Mouse (Mus musculus): ENCODE results near the gene Evc. TPM values are rescaled to one million over a fixed set of nuclear protein-coding genes. Genes with fewer than 3 reads are reported as not detected.

Evc gene
- polyA plus RNA-seq, 1 experiment from 2014 or later = 1.9 TPM

DNA sequence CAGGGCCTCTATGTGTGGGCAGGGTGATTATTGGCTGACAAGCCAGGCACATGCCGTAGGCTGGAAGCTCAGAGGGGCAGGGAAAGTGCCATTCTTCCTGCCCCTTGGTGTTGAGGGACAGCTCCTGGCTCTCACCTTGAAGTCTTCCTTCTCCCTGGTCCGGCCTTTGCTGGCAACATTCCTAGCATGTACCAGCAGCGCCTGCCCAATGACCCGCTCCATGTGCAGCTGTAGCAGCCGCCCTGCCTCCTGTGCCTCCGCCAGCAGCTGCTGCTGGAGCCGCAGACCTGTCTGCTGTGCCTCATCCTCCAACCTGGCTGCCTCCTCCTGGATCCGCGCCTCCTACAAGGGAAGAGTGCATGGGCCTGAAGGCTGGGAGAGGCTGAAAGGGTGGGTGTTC lies 26.7 kb downstream of the Evc start:
- DNase-seq (no peak), ATAC-seq (ENCODE audit: low read depth) (no peak)
- H3K27me3 ChIP-seq = no peaks in the 10 kb centered on the region
- no peak overlapping the region for H3K4me3 ChIP-seq (replicated peaks)
- H3K9me3 ChIP-seq (replicated peaks) = no peaks in the 10 kb centered on the region
- no peaks in the 10 kb centered on the region for H3K4me1 ChIP-seq (replicated peaks)
- no peaks in the 10 kb centered on the region for H3K36me3 ChIP-seq
- H3K4me2 ChIP-seq = no peak overlapping the region
- no peak overlapping the region for H3K27ac ChIP-seq
- no peak overlapping the region for H3K9ac ChIP-seq
- WGBS (ENCODE audit: insufficient replicate concordance) = 66% methylated on average over 9 of the region's 9 CpGs

DNA sequence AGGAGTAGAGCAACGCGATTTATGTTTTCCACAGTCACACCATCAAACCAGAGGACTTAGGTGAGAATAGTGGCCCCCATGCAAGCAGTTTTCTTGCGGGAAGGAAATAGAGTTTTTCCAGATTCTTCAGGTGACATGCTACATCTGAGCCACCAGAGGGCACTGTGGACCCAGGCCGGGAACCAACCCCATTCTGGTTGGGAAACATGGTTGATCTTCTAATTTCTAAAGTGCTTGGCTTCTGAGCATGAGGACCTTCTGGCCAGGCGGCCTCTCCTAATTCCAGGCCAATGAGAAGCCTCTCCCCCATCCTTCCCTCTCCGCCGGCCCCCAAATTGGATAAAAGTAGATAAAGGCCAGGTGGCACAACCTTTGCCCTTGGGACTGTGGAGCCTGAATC lies 38.3 kb downstream of the Evc start:
- Histone ChIP-seq H3K9ac (no peak overlapping the region), H3K4me1 (replicated peaks) (no peaks in the 10 kb centered on the region), H3K27ac (no peak overlapping the region), H3K4me3 (replicated peaks) (no peak overlapping the region), H3K4me2 (no peak overlapping the region), H3K27me3 (no peaks in the 10 kb centered on the region), H3K36me3 (no peaks in the 10 kb centered on the region), H3K9me3 (replicated peaks) (no peaks in the 10 kb centered on the region)
- 13% methylated on average over 7 of the region's 7 CpGs for WGBS (ENCODE audit: insufficient replicate concordance)
- no peak for DNase-seq
- ATAC-seq (ENCODE audit: low read depth) = no peak

DNA sequence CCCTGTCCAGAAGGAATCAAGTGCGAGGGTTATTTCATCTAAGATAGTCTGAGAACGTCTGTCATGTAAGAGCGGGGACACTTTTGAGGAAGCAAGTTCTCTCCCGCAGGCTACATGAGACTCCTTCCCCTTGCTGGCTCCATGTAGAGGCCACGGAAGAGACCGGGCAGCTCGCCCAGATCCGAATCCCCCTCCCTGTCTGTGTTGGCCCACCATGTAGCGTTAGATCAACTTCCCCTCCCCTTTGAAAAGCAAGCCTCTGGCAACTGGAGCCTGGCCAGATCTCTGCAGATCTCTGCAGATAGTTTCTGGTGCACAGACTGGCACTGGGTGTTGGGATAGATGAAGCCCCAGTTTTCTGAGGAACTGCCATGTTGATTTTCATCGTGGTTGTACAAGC lies 40.0 kb downstream of the Evc start:
- ATAC-seq (ENCODE audit: low read depth) (no peak), DNase-seq (no peak)
- H3K9ac ChIP-seq = no peak overlapping the region
- no peaks in the 10 kb centered on the region for H3K4me1 ChIP-seq (replicated peaks)
- H3K27ac ChIP-seq = no peak overlapping the region
- H3K36me3 ChIP-seq = no peaks in the 10 kb centered on the region
- no peak overlapping the region for H3K4me3 ChIP-seq (replicated peaks)
- WGBS (ENCODE audit: insufficient replicate concordance) = 58% methylated on average over 10 of the region's 10 CpGs
- H3K27me3 ChIP-seq = no peaks in the 10 kb centered on the region
- H3K9me3 ChIP-seq (replicated peaks) = no peaks in the 10 kb centered on the region
- H3K4me2 ChIP-seq = no peak overlapping the region

DNA sequence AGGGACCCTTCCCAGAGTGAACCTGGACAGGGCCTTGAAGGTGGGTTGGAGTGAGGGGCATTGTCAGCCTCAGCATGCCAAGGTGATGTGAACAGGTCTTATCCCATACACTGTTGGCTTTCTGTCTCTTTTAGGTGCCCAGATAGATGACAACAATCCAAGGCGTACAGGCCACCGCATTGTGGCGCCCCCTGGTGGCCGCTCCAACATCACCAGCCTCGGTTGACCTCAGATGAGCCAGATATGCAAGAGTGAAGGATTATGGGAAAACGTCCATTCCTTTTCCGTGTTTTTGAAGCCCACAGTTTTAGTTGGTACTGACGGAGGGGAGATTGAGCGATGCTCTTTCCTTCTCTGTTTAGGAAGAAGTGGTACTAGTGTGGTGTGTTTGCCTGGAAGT lies 45.7 kb downstream of the Evc start:
- no peak overlapping the region for H3K4me3 ChIP-seq (replicated peaks)
- no peaks in the 10 kb centered on the region for H3K9me3 ChIP-seq (replicated peaks)
- DNase-seq (no peak), ATAC-seq (ENCODE audit: low read depth) (no peak)
- H3K4me2 ChIP-seq = no peak overlapping the region
- 43% methylated on average over 9 of the region's 9 CpGs for WGBS (ENCODE audit: insufficient replicate concordance)
- H3K36me3 ChIP-seq = no peaks in the 10 kb centered on the region
- no peak overlapping the region for H3K27ac ChIP-seq
- no peaks in the 10 kb centered on the region for H3K4me1 ChIP-seq (replicated peaks)
- H3K27me3 ChIP-seq = no peaks in the 10 kb centered on the region
- no peak overlapping the region for H3K9ac ChIP-seq

DNA sequence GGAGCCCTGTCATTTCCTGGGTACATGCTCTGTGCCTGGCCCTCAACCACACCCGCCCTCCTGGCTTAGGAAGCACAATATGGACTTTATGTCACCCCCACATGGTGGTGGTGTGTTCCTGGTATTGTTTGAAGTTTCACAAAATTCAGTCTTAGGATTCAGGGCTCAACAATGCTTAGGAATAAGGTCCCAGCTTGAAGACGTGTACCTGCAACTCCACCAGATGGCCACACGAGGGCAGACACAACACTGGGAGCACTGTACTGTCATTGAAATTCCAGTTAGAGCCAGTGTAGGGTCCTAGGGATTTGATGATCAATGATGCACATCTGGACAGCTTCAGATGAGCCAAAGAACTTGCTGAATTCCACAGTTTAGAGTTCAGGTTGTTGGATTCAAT lies 47.5 kb downstream of the Evc start:
- Histone ChIP-seq H3K4me3 (replicated peaks) (no peak overlapping the region), H3K27me3 (no peaks in the 10 kb centered on the region), H3K36me3 (no peaks in the 10 kb centered on the region), H3K9me3 (replicated peaks) (no peaks in the 10 kb centered on the region), H3K9ac (no peak overlapping the region), H3K4me1 (replicated peaks) (no peaks in the 10 kb centered on the region), H3K27ac (no peak overlapping the region), H3K4me2 (no peak overlapping the region)
- no peak for DNase-seq
- 13% methylated on average over 3 of the region's 3 CpGs for WGBS (ENCODE audit: insufficient replicate concordance)
- no peak for ATAC-seq (ENCODE audit: low read depth)

DNA sequence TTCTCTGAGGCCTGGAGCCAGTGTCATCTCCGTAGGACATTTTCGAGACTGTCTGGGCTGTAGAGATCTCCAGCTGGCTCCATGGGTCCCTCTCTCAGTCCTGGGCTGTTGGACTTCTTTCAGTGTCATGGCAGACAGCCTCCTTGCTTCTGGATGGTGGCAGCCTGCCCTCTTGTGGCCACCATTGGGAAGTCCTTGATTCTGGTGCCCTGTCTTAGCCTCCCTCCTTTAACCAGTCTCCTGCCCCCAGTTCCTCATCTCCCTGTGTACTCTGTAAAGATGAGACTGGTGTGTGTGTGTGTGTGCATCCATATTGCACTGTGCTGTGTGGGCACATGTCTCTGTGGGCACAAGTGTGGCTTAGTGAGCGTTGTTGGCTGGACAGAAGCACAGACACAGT lies 48.3 kb downstream of the Evc start:
- Histone ChIP-seq H3K27ac (no peak overlapping the region), H3K9ac (no peak overlapping the region), H3K36me3 (no peaks in the 10 kb centered on the region), H3K4me1 (replicated peaks) (no peaks in the 10 kb centered on the region), H3K4me2 (no peak overlapping the region), H3K9me3 (replicated peaks) (no peaks in the 10 kb centered on the region), H3K4me3 (replicated peaks) (no peak overlapping the region), H3K27me3 (no peaks in the 10 kb centered on the region)
- 54% methylated on average over 3 of the region's 3 CpGs for WGBS (ENCODE audit: insufficient replicate concordance)
- no peak for ATAC-seq (ENCODE audit: low read depth)
- no peak for DNase-seq

DNA sequence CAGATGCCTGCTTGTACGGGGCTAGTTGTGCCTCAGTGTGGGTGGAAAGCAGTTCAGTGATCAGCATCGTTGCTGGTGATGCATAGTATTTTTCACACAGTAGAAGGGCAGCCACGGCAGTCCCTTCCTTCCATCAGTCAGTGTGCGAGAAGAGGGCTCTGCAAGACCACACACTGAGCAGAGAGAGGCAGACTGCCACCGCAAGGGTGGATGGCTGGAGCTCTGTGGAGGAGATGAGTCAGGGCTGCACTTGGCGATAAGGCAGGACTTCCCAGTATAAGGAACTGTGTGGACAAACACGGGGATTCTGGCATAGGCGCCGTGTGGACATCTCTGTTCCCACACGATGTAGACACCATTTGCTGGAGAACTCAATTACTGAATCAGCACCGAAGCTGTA lies 55.7 kb downstream of the Evc start:
- DNase-seq (no peak), ATAC-seq (ENCODE audit: low read depth) (no peak)
- Histone ChIP-seq H3K4me2 (no peak overlapping the region), H3K27ac (no peak overlapping the region), H3K27me3 (no peaks in the 10 kb centered on the region), H3K9me3 (replicated peaks) (no peaks in the 10 kb centered on the region), H3K4me1 (replicated peaks) (no peaks in the 10 kb centered on the region), H3K9ac (no peak overlapping the region), H3K4me3 (replicated peaks) (no peak overlapping the region), H3K36me3 (no peaks in the 10 kb centered on the region)
- 73% methylated on average over 11 of the region's 11 CpGs for WGBS (ENCODE audit: insufficient replicate concordance)

DNA sequence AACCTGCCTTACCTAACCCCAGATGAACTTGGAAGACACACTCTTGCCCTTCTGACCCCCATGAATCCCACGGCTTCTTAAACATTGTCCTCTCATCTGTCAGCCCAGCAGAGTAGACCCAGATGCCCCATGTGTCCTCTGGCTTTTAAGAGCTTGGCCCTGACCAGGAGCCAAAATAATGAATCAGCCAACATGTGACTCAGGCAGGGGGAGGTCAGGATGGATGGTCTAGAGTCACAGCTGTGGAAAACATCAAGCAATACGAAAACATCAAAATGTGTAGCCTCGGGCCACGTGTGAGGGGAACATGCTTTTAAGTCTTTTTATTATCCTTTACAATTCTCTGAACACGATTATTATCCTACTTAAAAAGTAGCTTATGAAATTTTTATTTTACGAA lies 72.9 kb downstream of the Evc start:
- H3K9me3 ChIP-seq (replicated peaks) = no peaks in the 10 kb centered on the region
- ATAC-seq (ENCODE audit: low read depth) (no peak), DNase-seq (no peak)
- no peaks in the 10 kb centered on the region for H3K36me3 ChIP-seq
- 54% methylated on average over 6 of the region's 6 CpGs for WGBS (ENCODE audit: insufficient replicate concordance)
- H3K27me3 ChIP-seq = no peaks in the 10 kb centered on the region
- H3K9ac ChIP-seq = no peak overlapping the region
- no peaks in the 10 kb centered on the region for H3K4me1 ChIP-seq (replicated peaks)
- no peak overlapping the region for H3K27ac ChIP-seq
- H3K4me3 ChIP-seq (replicated peaks) = no peak overlapping the region
- no peak overlapping the region for H3K4me2 ChIP-seq

DNA sequence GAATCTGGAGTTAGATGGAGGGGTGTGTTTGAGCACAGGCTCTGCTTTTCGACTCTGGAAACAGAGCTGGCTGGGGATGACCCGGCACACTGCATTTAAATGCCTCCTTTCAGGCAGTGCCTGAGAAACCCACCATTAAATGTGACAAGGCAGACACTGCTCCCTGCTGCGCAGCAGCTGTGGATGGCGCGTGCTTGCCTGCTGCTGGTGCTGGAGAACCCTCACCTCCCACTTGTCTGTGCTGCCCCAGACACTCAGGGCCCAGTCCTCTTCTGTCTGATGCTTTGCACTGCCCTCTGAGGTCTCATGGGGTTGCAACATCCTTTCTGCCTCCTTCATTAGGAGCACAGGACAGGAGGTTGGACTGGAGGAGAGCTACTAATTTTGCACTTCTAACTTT lies 75.0 kb downstream of the Evc start:
- WGBS (ENCODE audit: insufficient replicate concordance) = 55% methylated on average over 5 of the region's 5 CpGs
- H3K4me2 ChIP-seq = no peak overlapping the region
- DNase-seq (no peak), ATAC-seq (ENCODE audit: low read depth) (no peak)
- no peaks in the 10 kb centered on the region for H3K36me3 ChIP-seq
- no peaks in the 10 kb centered on the region for H3K4me1 ChIP-seq (replicated peaks)
- no peak overlapping the region for H3K27ac ChIP-seq
- H3K9me3 ChIP-seq (replicated peaks) = no peaks in the 10 kb centered on the region
- no peak overlapping the region for H3K9ac ChIP-seq
- no peak overlapping the region for H3K4me3 ChIP-seq (replicated peaks)
- H3K27me3 ChIP-seq = no peaks in the 10 kb centered on the region

DNA sequence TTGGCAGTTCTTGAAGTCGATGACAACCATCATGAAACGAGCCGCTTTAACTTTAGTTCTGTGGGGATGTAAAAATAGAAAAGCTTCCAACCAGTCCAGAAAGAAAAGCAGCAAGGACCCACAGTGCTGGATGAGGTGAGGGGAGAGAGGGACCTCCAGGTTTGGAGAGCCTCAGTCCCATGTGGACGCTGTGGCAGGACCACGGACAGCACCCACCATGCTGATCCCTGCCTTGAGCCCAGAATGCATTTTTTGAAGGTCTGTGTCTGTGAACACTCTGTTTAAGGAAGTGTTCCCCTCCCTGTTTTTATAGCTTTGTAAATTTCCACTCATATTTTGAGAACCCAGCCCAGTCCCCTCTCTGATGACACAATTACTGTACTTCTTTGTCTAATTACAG lies 79.5 kb downstream of the Evc start:
- no peaks in the 10 kb centered on the region for H3K9me3 ChIP-seq (replicated peaks)
- no peak for DNase-seq
- WGBS (ENCODE audit: insufficient replicate concordance) = 33% methylated on average over 5 of the region's 5 CpGs
- no peak for ATAC-seq (ENCODE audit: low read depth)
- H3K4me3 ChIP-seq (replicated peaks) = no peak overlapping the region
- no peak overlapping the region for H3K4me2 ChIP-seq
- no peak overlapping the region for H3K27ac ChIP-seq
- no peaks in the 10 kb centered on the region for H3K27me3 ChIP-seq
- H3K36me3 ChIP-seq = no peaks in the 10 kb centered on the region
- H3K4me1 ChIP-seq (replicated peaks) = no peaks in the 10 kb centered on the region
- H3K9ac ChIP-seq = no peak overlapping the region

DNA sequence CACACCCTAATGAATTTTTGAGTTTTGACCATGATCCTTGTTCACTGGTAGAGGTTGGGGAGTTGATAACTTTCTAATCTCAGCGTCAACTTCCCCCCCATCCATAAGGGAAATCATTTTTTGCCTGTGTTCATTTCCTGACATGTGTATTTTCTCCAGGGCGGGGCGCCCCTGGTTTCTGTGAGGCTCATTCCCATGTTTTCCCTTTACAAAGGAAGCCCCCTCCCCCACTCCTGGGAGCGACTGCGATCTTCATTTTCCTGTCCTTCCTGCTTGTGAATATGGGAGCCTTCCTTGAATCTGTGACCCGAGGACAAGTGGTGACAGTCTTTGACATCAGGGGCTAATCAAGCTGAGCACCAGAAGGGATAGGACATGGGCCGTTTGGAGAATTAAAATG lies 79.9 kb downstream of the Evc start:
- ATAC-seq (ENCODE audit: low read depth) (no peak), DNase-seq (no peak)
- H3K9me3 ChIP-seq (replicated peaks) = no peaks in the 10 kb centered on the region
- H3K9ac ChIP-seq = no peak overlapping the region
- H3K4me1 ChIP-seq (replicated peaks) = no peaks in the 10 kb centered on the region
- H3K27me3 ChIP-seq = no peaks in the 10 kb centered on the region
- no peak overlapping the region for H3K4me2 ChIP-seq
- no peak overlapping the region for H3K4me3 ChIP-seq (replicated peaks)
- no peaks in the 10 kb centered on the region for H3K36me3 ChIP-seq
- WGBS (ENCODE audit: insufficient replicate concordance) = 50% methylated on average over 7 of the region's 7 CpGs
- no peak overlapping the region for H3K27ac ChIP-seq

DNA sequence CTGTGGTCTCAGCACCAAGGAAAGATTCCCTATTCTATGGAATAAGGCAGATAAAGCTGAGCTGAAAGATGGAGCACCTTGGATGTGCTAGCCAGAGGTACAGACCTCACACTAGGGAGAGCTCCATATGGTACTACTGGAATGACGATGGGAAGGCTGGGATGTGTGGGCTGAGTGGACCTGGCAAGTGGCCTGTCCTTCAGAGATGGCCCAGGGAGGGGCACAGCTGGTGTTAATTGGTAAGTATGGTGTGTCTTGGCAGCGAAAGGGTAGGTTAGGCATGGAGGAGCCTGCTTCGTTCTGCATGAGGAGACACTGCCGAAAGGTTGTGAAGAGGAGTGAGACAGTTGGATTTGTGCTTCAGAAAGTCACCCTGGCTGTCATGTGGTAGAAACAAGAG lies 82.2 kb downstream of the Evc start:
- no peak overlapping the region for H3K4me2 ChIP-seq
- H3K27ac ChIP-seq = no peak overlapping the region
- 67% methylated on average over 4 of the region's 4 CpGs for WGBS (ENCODE audit: insufficient replicate concordance)
- DNase-seq (no peak), ATAC-seq (ENCODE audit: low read depth) (no peak)
- H3K36me3 ChIP-seq = no peaks in the 10 kb centered on the region
- no peak overlapping the region for H3K4me3 ChIP-seq (replicated peaks)
- no peaks in the 10 kb centered on the region for H3K9me3 ChIP-seq (replicated peaks)
- no peaks in the 10 kb centered on the region for H3K4me1 ChIP-seq (replicated peaks)
- no peak overlapping the region for H3K9ac ChIP-seq
- H3K27me3 ChIP-seq = no peaks in the 10 kb centered on the region
